Mouse (Mus musculus): ENCODE data around the gene Zc3hav1.

DNA sequence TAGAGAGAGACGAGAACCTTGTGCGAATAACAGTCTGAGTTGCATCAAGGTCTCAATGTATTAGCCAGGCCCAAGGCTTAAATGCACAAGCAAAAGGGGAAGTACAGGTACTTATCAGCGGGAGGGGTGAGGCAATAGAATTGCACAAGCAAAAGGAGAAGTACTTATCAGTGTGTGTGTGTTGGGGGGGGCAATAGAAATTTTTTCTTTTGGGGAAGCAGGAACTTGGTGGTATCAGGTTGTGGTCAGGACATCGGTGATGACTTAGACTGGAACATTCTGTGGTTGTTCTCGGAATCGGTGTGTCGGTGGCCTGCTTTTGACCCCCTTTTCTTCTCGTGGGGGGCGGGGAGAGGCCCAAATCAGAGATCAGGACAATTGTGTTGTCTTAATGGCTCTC, 33.8 kb downstream of the Zc3hav1 start:
- TF ChIP-seq CTCF (IDR thresholded peaks at IDR 0.05; ENCODE audit: low read depth, low read length), result no peak
- TF ChIP-seq POLR2A (IDR thresholded peaks at IDR 0.05; ENCODE audit: insufficient read depth, low read length), result no peak
